Mouse (Mus musculus) liver, adult 10 weeks (tissue): ENCODE results near the gene Wdr13. TPM values are rescaled to one million over a fixed set of nuclear protein-coding genes. Genes with fewer than 3 reads are reported as not detected.

ENCODE experiments used
- polyA plus RNA-seq: library from polyadenylated mRNA; stranded (reverse); fragments of 350-450 nt; fragmentation: Illumina TruSeq; extraction: RNeasy Lipid Tissue Mini Kit (QIAGEN cat#74804); gene quantifications from one replicate; pipeline ENCODE4 v1.2.3, GENCODE M21; 2014; ENCODE audit warnings: low read depth, low replicate concordance

Gene Wdr13
- 17.7 TPM for polyA plus RNA-seq

GRCm38 (mm10) chrX:8132017-8132976 lies at the start of gene Wdr13:
TSS of gene Wdr13 (minus strand) at chrX:8132892.

GRCm38 (mm10) chrX:8175504-8176385 lies 43.1 kb upstream of the Wdr13 start, which contains the start of gene Tbc1d25:
TSS of gene Tbc1d25 (minus strand) at chrX:8176181.

GRCm38 (mm10) chrX:8145153-8145991 lies 12.7 kb upstream of the Wdr13 start, which contains the start of gene Rbm3:
TSS of gene Rbm3 (minus strand) at chrX:8145880.

GRCm38 (mm10) chrX:8090346-8090953 lies 42.2 kb downstream of the Wdr13 start, which contains the start of gene Was:
TSS of gene Was (minus strand) at chrX:8090498.

GRCm38 (mm10) chrX:8074430-8075014 lies 58.2 kb downstream of the Wdr13 start, which contains the start of gene Suv39h1:
TSS of gene Suv39h1 (minus strand) at chrX:8074760.

Other genes starting within 250 kb of the Wdr13 start
- 3.7 TPM for gene Slc35a2, start 248.9 kb downstream of the Wdr13 start, polyA plus RNA-seq
- gene Pqbp1, start 233.6 kb downstream of the Wdr13 start, polyA plus RNA-seq: 13.4 TPM
- gene Timm17b, start 233.5 kb downstream of the Wdr13 start, polyA plus RNA-seq: 4.2 TPM
- gene Gm10491, start 225.1 kb downstream of the Wdr13 start, polyA plus RNA-seq: not detected
- gene Gm10490, start 223.3 kb downstream of the Wdr13 start, polyA plus RNA-seq: not detected
- not detected for gene Pcsk1n, start 213.1 kb downstream of the Wdr13 start, polyA plus RNA-seq
- not detected for gene Eras, start 204.3 kb downstream of the Wdr13 start, polyA plus RNA-seq
- 2.6 TPM for gene Hdac6, start 185.0 kb downstream of the Wdr13 start, polyA plus RNA-seq
- not detected for gene Gata1, start 154.8 kb downstream of the Wdr13 start, polyA plus RNA-seq
- gene Glod5, start 114.4 kb downstream of the Wdr13 start, polyA plus RNA-seq: 0.93 TPM
- 3.0 TPM for gene Suv39h1, start 58.1 kb downstream of the Wdr13 start, polyA plus RNA-seq
- gene Was, start 42.4 kb downstream of the Wdr13 start, polyA plus RNA-seq: 0.48 TPM
- gene Rbm3, start 13.0 kb upstream of the Wdr13 start, polyA plus RNA-seq: 91.4 TPM
- not detected for gene Tbc1d25, start 43.3 kb upstream of the Wdr13 start, polyA plus RNA-seq
- 166 TPM for gene Ebp, start 60.6 kb upstream of the Wdr13 start, polyA plus RNA-seq
- 1.2 TPM for gene Porcn, start 73.6 kb upstream of the Wdr13 start, polyA plus RNA-seq
- 12.4 TPM for gene Ftsj1, start 119.5 kb upstream of the Wdr13 start, polyA plus RNA-seq
- gene Slc38a5, start 138.2 kb upstream of the Wdr13 start, polyA plus RNA-seq: not detected
- gene Ssxb10, start 194.5 kb upstream of the Wdr13 start, polyA plus RNA-seq: not detected
- gene Ssxb9, start 234.1 kb upstream of the Wdr13 start, polyA plus RNA-seq: not detected